Mouse (Mus musculus) right cerebral cortex, postnatal 10 days (tissue): ENCODE measurements at regions not wholly inside any gene's neighbourhood (a gene's known extent, or its start where the extent isn't known, plus 50 kb on each side); places are given as distances from the start of the nearest gene placed in this dataset.
A peak's percentile ranks its signal among the peaks of the same experiment; 100 is the strongest.
"Not testable (repeated sequence)": the region's sequence is repeated elsewhere in the genome, so short reads cannot be mapped to it uniquely, and the experiment has no call there.

ENCODE experiments used
- DNase-seq, 2 experiments: peaks; one replicate each; pipeline ENCODE4 v3.0.0; 2021; ENCODE audit warnings: low spot score in 2 of 2

GRCm38 (mm10) chr5:40441239-40441638 lies 686.0 kb upstream of the Hs3st1 start:
- DNase-seq, result no peak

GRCm38 (mm10) chr5:40402721-40403120 lies 647.4 kb upstream of the Hs3st1 start:
- peak; percentile 21 to 51 for DNase-seq

GRCm38 (mm10) chr5:40394798-40395197 lies 639.5 kb upstream of the Hs3st1 start:
- DNase-seq, result no peak

GRCm38 (mm10) chr5:40389591-40389990 lies 634.3 kb upstream of the Hs3st1 start:
- no peak for DNase-seq

- no peak for DNase-seq
These were observed 611.7 kb upstream of the Hs3st1 start for GRCm38 (mm10) chr5:40366956-40367355.

- DNase-seq, result no peak
These were observed 576.0 kb upstream of the Hs3st1 start for GRCm38 (mm10) chr5:40331237-40331636.

GRCm38 (mm10) chr5:40308510-40308909 lies 553.2 kb upstream of the Hs3st1 start:
- DNase-seq, result no peak

GRCm38 (mm10) chr5:40304777-40305176 lies 549.5 kb upstream of the Hs3st1 start:
- not testable (repeated sequence) for DNase-seq

- no peak for DNase-seq
These were observed 539.8 kb upstream of the Hs3st1 start for GRCm38 (mm10) chr5:40294868-40295693.

GRCm38 (mm10) chr5:40282330-40282729 lies 527.1 kb upstream of the Hs3st1 start:
- no peak for DNase-seq

- peak; percentile 20 to 36 for DNase-seq
These were observed 491.4 kb upstream of the Hs3st1 start for GRCm38 (mm10) chr5:40246664-40247063.
